Mouse (Mus musculus): ENCODE data around the gene Plcd1. TPM values are rescaled to one million over a fixed set of nuclear protein-coding genes. Genes with fewer than 3 reads are reported as not detected.

Plcd1 gene
- polyA plus RNA-seq, 1 experiment from 2014 or later: 12.9 TPM

Small RNA genes lying within 50 kb of the gene (microRNA-seq; reads per million reads assigned to microRNA genes)
- 6.9 reads per million, percentile 25 among the genes with 10 or more reads in this experiment for gene Mir26a-1

Other genes with a start within 250 kb of the Plcd1 start
- gene Ctdspl, start 167.0 kb downstream of the Plcd1 start, polyA plus RNA-seq (2015; fragmentation: Nextera tagmentation; extraction: Ambion mirVana): 7.2 and 8.8 TPM in 2 replicates
- gene Vill, start 40.7 kb downstream of the Plcd1 start, polyA plus RNA-seq (2015; fragmentation: Nextera tagmentation; extraction: Ambion mirVana): 1.5 and 2.8 TPM in 2 replicates
- 0.47 and 0.57 TPM in 2 replicates for gene Dlec1, start 9.0 kb upstream of the Plcd1 start, polyA plus RNA-seq (2015; fragmentation: Nextera tagmentation; extraction: Ambion mirVana)
- gene Acaa1b, start 63.6 kb upstream of the Plcd1 start, polyA plus RNA-seq (2015; fragmentation: Nextera tagmentation; extraction: Ambion mirVana): 1.3 and 1.7 TPM in 2 replicates
- not detected in 2 replicates for gene Gm47289, start 65.7 kb upstream of the Plcd1 start, polyA plus RNA-seq (2015; fragmentation: Nextera tagmentation; extraction: Ambion mirVana)
- 0.18 TPM in 1 of 2 replicates, not detected in the other for gene Slc22a13, start 115.6 kb upstream of the Plcd1 start, polyA plus RNA-seq (2015; fragmentation: Nextera tagmentation; extraction: Ambion mirVana)
- gene Oxsr1, start 228.9 kb upstream of the Plcd1 start, polyA plus RNA-seq (2015; fragmentation: Nextera tagmentation; extraction: Ambion mirVana): 13.4 and 14.6 TPM in 2 replicates
- gene Acaa1a, start 246.2 kb upstream of the Plcd1 start, polyA plus RNA-seq (2015; fragmentation: Nextera tagmentation; extraction: Ambion mirVana): 107 and 119 TPM in 2 replicates
- gene Myd88, start 247.9 kb upstream of the Plcd1 start, polyA plus RNA-seq (2015; fragmentation: Nextera tagmentation; extraction: Ambion mirVana): 4.4 and 6.2 TPM in 2 replicates